Mouse (Mus musculus) hindlimb bud, embryonic 11.5 days (tissue): ENCODE measurements around the gene Cps1.

Experiments
- DNase-seq: peaks from one replicate; pipeline ENCODE4 v3.0.0-alpha.2; 2012; ENCODE audit warnings: low read depth, low spot score; ENCODE audit errors: extremely low spot score

The Cps1 gene

GRCm38 (mm10) chr1:67122797-67123196 is at the start of gene Cps1:
Gene Cps1 (plus strand): TSS chr1:67123026.
- no peak for DNase-seq

GRCm38 (mm10) chr1:67077739-67078138 is 45.1 kb upstream of the Cps1 start:
- DNase-seq: no peak

- no peak for DNase-seq
Observed at GRCm38 (mm10) chr1:67078666-67079065, 44.2 kb upstream of the Cps1 start.

- no peak for DNase-seq
Observed at GRCm38 (mm10) chr1:67079146-67079545, 43.7 kb upstream of the Cps1 start.

- DNase-seq: no peak
Observed at GRCm38 (mm10) chr1:67092473-67092872, 30.4 kb upstream of the Cps1 start.

- no peak for DNase-seq
Observed at GRCm38 (mm10) chr1:67099215-67099614, 23.6 kb upstream of the Cps1 start.

- peak; percentile 14 for DNase-seq
Observed at GRCm38 (mm10) chr1:67103476-67104248, 19.2 kb upstream of the Cps1 start.

GRCm38 (mm10) chr1:67111621-67112298 is 11.1 kb upstream of the Cps1 start:
- DNase-seq: no peak

- DNase-seq: no peak
Observed at GRCm38 (mm10) chr1:67113343-67114030, 9.3 kb upstream of the Cps1 start.

GRCm38 (mm10) chr1:67116571-67116970 is 6.3 kb upstream of the Cps1 start:
- DNase-seq: no peak

- DNase-seq: no peak
Observed at GRCm38 (mm10) chr1:67117778-67118177, 5.0 kb upstream of the Cps1 start.

- DNase-seq: no peak
Observed at GRCm38 (mm10) chr1:67125433-67125832, 2.6 kb downstream of the Cps1 start.

GRCm38 (mm10) chr1:67143939-67144338 is 21.1 kb downstream of the Cps1 start:
- no peak for DNase-seq

- no peak for DNase-seq
Observed at GRCm38 (mm10) chr1:67151246-67151645, 28.4 kb downstream of the Cps1 start.

GRCm38 (mm10) chr1:67167283-67167682 is 44.5 kb downstream of the Cps1 start:
- DNase-seq: no peak

GRCm38 (mm10) chr1:67181165-67181564 is 58.3 kb downstream of the Cps1 start:
- DNase-seq: no peak

- no peak for DNase-seq
Observed at GRCm38 (mm10) chr1:67182201-67182600, 59.4 kb downstream of the Cps1 start.

GRCm38 (mm10) chr1:67183532-67183931 is 60.7 kb downstream of the Cps1 start:
- DNase-seq: no peak

- no peak for DNase-seq
Observed at GRCm38 (mm10) chr1:67184134-67184533, 61.3 kb downstream of the Cps1 start.

- no peak for DNase-seq
Observed at GRCm38 (mm10) chr1:67197335-67197734, 74.5 kb downstream of the Cps1 start.

GRCm38 (mm10) chr1:67218339-67218944 is 95.6 kb downstream of the Cps1 start:
- DNase-seq: no peak
